Mouse (Mus musculus) cerebellum, adult 2 months (tissue): Measurements from ENCODE around the gene Phkg2. TPM values are rescaled to one million over a fixed set of nuclear protein-coding genes. Genes with fewer than 3 reads are reported as not detected.
"Not testable (repeated sequence)": the region's sequence is repeated elsewhere in the genome, so short reads cannot be mapped to it uniquely, and the experiment has no call there.

ENCODE experiments used
- DNase-seq, 2 experiments: peaks; one replicate each; pipeline ENCODE4 v3.0.0; 2021
- H3K27ac ChIP-seq: fragments of 200-500 bp; 2 replicates; pipeline ENCODE4 v1.5.1; 2012; ENCODE audit warnings: low read length, control low read depth, inconsistent platforms; ENCODE audit not compliant: insufficient read depth
- H3K27me3 ChIP-seq: fragments of 200-500 bp; 2 replicates; pipeline ENCODE4 v1.6.1; 2012; ENCODE audit warnings: inconsistent platforms, mild to moderate bottlenecking, low read length, moderate library complexity; ENCODE audit not compliant: control insufficient read depth, insufficient read depth
- H3K4me1 ChIP-seq: fragments of 200-500 bp; 2 replicates; pipeline ENCODE4 v1.6.1; 2011; ENCODE audit warnings: low read length; ENCODE audit not compliant: control insufficient read depth, insufficient read depth
- H3K4me3 ChIP-seq: fragments of 200-500 bp; replicated peaks from 2 replicates; pipeline ENCODE3; 2011; ENCODE audit warnings: mild to moderate bottlenecking, low read depth, low read length, control low read depth; ENCODE audit not compliant: insufficient read depth
- CTCF ChIP-seq: fragments of 200-500 bp; IDR thresholded peaks from 2 replicates; pipeline ENCODE4 v1.5.1; 2011; ENCODE audit warnings: low read depth, mild to moderate bottlenecking, control low read depth, low read length, moderate library complexity, borderline replicate concordance; ENCODE audit not compliant: insufficient read depth
- POLR2A ChIP-seq: fragments of 200-500 bp; IDR thresholded peaks from 2 replicates; pipeline ENCODE4 v1.6.1; 2011; ENCODE audit warnings: low read length, control low read depth, borderline replicate concordance; ENCODE audit not compliant: insufficient read depth
- WGBS: fragments of 180-500 bp; shearing (Covaris S2); methylation state at CpG from one replicate; pipeline ENCODE4 v1.1.7; 2018; 5-methylcytosine and 5-hydroxymethylcytosine counted together
- polyA plus RNA-seq: library from polyadenylated mRNA; depleted of rRNA; stranded (reverse); fragments of >200 nt; gene quantifications from 2 replicates; pipeline ENCODE4 v1.2.3, GENCODE M21; 2012; rRNA removed

Phkg2 gene
- polyA plus RNA-seq, 1 experiment: 161 TPM

DNA sequence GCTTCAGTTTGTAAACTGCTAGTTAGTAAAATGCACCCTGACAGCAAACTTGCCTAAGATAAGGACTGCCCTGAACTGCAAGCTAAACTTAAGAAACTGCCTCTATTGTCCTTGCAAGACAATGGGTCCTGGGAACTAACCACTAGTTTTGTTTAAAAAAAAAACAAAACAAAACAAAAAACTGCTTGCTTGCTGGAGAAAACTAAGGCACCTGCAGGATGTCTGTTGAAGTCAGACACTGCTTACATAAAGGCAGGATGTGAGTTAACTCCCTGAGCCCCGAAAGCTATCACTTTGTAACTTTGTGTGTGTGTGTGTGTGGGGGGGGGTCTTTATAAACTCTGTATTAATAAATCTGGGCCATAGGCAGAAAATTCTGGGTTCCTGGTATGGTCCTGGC lies 43.7 kb downstream of the Phkg2 start:
- no peak for DNase-seq
- TF ChIP-seq POLR2A: no peak
- TF ChIP-seq CTCF: no peak
- WGBS: 88% methylated on average over 1 of the region's 1 CpGs
- Histone ChIP-seq H3K4me1 (peaks cover 2% of the 10 kb centered on the region), H3K27me3 (no peaks in the 10 kb centered on the region), H3K4me3 (no peak overlapping the region), H3K27ac (no peak overlapping the region)

DNA sequence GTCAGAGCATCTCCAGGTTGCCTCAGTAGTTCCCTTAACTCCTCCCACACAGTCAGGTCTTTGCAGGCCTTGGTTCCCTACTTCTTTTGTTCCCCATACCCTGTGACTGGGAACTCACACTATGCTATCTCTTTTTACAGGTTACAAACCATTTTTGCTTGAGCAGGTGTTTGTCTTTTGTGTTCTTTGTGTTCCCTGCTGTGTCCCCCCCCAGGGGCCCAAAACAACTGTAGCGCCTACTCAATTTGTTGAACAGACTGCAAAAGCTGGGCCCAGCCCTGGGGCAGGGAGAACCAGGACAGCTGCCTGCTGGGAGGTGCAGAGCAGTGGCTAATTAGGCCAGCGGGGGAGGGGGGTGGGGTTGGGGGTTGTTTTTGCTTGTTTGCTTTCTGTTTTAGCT lies 44.8 kb downstream of the Phkg2 start:
- Histone ChIP-seq H3K27ac (no peak overlapping the region), H3K27me3 (no peaks in the 10 kb centered on the region), H3K4me3 (no peak overlapping the region), H3K4me1 (peaks cover 2% of the 10 kb centered on the region)
- TF ChIP-seq POLR2A (no peak), CTCF (no peak)
- DNase-seq: no peak
- WGBS: 44% methylated on average over 2 of the region's 2 CpGs

- not testable (repeated sequence) for H3K4me1 ChIP-seq, DNase-seq, H3K4me3 ChIP-seq, H3K27ac ChIP-seq, H3K27me3 ChIP-seq
- WGBS: 90% methylated on average over 7 of the region's 8 CpGs
These were observed 45.3 kb downstream of the Phkg2 start for GRCm38 (mm10) chr7:127618402-127618801.

DNA sequence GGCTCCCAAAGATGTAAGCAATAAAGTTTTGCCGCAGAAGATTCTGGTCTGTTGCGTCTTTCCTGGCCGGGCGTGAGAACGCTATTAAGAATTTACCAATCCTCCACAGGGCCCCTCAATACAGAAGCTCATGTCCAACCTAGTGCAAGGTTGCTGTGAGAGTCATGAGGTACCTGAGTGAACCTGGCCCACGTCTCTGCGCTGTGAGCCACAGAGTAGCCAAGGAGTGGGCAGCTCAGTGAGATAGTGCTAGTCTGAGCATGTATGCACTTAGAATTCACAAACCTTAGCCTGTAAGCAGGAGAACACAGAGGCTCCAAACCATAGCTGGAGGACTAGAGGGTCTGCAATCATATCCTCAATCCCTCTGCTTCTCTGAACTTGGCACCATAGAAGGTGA lies 52.9 kb downstream of the Phkg2 start:
- Histone ChIP-seq H3K4me3 (no peak overlapping the region), H3K27me3 (no peaks in the 10 kb centered on the region), H3K27ac (no peak overlapping the region), H3K4me1 (no peaks in the 10 kb centered on the region)
- no peak for DNase-seq
- TF ChIP-seq POLR2A (no peak), CTCF (no peak)
- WGBS: 97% methylated on average over 7 of the region's 7 CpGs

DNA sequence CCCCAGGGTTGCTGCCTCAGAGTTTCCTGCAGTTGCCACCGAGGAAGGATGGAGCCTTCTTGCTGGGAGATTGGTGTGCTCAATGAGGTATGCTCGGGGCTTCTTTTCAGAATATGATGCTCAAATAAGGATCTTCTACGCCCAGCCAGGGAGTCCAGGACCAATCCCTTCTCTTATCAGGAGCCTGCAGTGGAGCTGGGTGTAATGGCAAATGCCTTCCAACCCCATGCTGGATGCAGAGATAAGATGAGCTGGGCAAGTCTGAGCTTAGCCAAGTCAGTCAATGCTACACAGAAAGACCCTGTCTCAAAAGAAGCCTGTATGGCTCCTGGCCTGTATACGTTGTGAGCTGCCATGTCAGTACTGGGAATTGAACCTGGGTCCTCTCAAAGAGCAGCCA lies 53.3 kb downstream of the Phkg2 start:
- no peak overlapping the region for H3K27ac ChIP-seq
- H3K4me3 ChIP-seq: no peak overlapping the region
- H3K27me3 ChIP-seq: no peaks in the 10 kb centered on the region
- TF ChIP-seq POLR2A: no peak
- TF ChIP-seq CTCF: no peak
- WGBS: 91% methylated on average over 4 of the region's 4 CpGs
- H3K4me1 ChIP-seq: no peaks in the 10 kb centered on the region
- DNase-seq: no peak

DNA sequence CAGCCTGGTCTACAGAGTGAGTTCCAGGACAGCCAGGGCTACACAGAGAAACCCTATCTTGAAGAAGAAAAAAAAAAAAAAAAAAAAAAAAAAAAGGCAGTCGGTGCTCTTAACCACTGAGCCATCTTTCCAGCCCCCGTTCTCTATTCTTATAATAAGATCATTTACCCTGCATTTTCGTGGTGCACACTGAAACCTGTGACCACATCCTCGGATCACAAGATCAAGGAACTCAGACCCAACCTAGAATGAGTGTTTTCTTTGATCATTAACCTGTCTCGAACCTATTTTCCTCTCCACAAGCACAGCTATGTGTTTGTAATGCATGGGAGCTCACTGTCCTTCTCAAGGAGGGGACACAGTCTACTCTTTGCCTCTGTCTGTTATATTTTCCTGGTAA lies 55.5 kb downstream of the Phkg2 start:
- Histone ChIP-seq H3K4me3 (no peak overlapping the region), H3K27me3 (no peaks in the 10 kb centered on the region), H3K27ac (no peak overlapping the region), H3K4me1 (no peaks in the 10 kb centered on the region)
- no peak for TF ChIP-seq POLR2A
- no peak for TF ChIP-seq CTCF
- 79% methylated on average over 5 of the region's 5 CpGs for WGBS
- no peak for DNase-seq

DNA sequence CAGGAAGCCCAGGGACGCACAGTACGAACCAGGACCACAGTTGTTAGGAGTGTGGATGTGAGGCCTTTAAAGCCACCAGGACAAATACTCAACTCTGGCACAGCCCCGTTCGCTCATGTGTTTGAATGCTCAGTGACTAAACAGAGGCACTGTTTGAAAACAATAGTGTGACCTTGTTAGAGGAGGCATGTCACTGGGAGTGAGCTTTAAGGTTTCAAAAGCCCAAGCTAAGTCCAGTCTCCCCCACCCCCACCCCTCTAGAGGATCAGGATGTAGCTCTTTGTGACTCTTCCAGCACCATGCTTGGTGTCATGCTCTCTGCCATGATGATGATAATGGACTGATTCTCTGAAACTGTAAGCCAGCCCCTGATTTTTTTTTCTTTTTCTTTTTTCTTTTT lies 58.3 kb downstream of the Phkg2 start:
- TF ChIP-seq CTCF (no peak), POLR2A (no peak)
- Histone ChIP-seq H3K27me3 (no peaks in the 10 kb centered on the region), H3K27ac (no peak overlapping the region), H3K4me1 (no peaks in the 10 kb centered on the region), H3K4me3 (no peak overlapping the region)
- 60% methylated on average over 4 of the region's 4 CpGs for WGBS
- DNase-seq: no peak

Other genes starting within 250 kb of the Phkg2 start
- 21.2 TPM in 2 replicates for gene Zfp768, start 227.8 kb upstream of the Phkg2 start, polyA plus RNA-seq
- 8.2 and 8.6 TPM in 2 replicates for gene Zfp747, start 197.3 kb upstream of the Phkg2 start, polyA plus RNA-seq
- 3.9 and 4.4 TPM in 2 replicates for gene 9130019O22Rik, start 186.2 kb upstream of the Phkg2 start, polyA plus RNA-seq
- gene E430018J23Rik, start 179.7 kb upstream of the Phkg2 start, polyA plus RNA-seq: 4.8 and 5.9 TPM in 2 replicates
- gene Zfp764, start 166.5 kb upstream of the Phkg2 start, polyA plus RNA-seq: 4.0 and 4.3 TPM in 2 replicates
- gene Zfp688, start 151.3 kb upstream of the Phkg2 start, polyA plus RNA-seq: 19.3 and 20.6 TPM in 2 replicates
- 6.8 and 6.9 TPM in 2 replicates for gene Zfp689, start 124.2 kb upstream of the Phkg2 start, polyA plus RNA-seq
- gene Prr14, start 113.7 kb upstream of the Phkg2 start, polyA plus RNA-seq: 57.9 and 66.1 TPM in 2 replicates
- 35.5 and 37.2 TPM in 2 replicates for gene Fbrs, start 94.1 kb upstream of the Phkg2 start, polyA plus RNA-seq
- 32.2 and 36.2 TPM in 2 replicates for gene Srcap, start 61.4 kb upstream of the Phkg2 start, polyA plus RNA-seq
- gene Gm42715, start 53.8 kb upstream of the Phkg2 start, polyA plus RNA-seq: 18.6 and 19.5 TPM in 2 replicates
- gene Tmem265, start 11.9 kb upstream of the Phkg2 start, polyA plus RNA-seq: not detected in 2 replicates
- 10.1 and 12.2 TPM in 2 replicates for gene Ccdc189, start 15.3 kb downstream of the Phkg2 start, polyA plus RNA-seq
- gene Rnf40, start 15.4 kb downstream of the Phkg2 start, polyA plus RNA-seq: 53.7 and 56.2 TPM in 2 replicates
- gene Zfp629, start 42.5 kb downstream of the Phkg2 start, polyA plus RNA-seq: 22.4 and 22.7 TPM in 2 replicates
- 33.3 and 36.1 TPM in 2 replicates for gene Bcl7c, start 135.6 kb downstream of the Phkg2 start, polyA plus RNA-seq
- gene Ctf1, start 139.4 kb downstream of the Phkg2 start, polyA plus RNA-seq: 6.4 and 6.5 TPM in 2 replicates
- gene Ctf2, start 158.8 kb downstream of the Phkg2 start, polyA plus RNA-seq: not detected in 2 replicates
- 35.2 and 37.8 TPM in 2 replicates for gene Fbxl19, start 171.2 kb downstream of the Phkg2 start, polyA plus RNA-seq
- gene Orai3, start 196.5 kb downstream of the Phkg2 start, polyA plus RNA-seq: 24.1 and 26.1 TPM in 2 replicates
- 23.1 and 25.5 TPM in 2 replicates for gene Setd1a, start 203.3 kb downstream of the Phkg2 start, polyA plus RNA-seq
- 0.46 and 0.47 TPM in 2 replicates for gene Gm49388, start 212.3 kb downstream of the Phkg2 start, polyA plus RNA-seq
- 30.4 and 39.6 TPM in 2 replicates for gene Hsd3b7, start 227.3 kb downstream of the Phkg2 start, polyA plus RNA-seq